Comparison of ENCODE assay signal across 13 mouse cellular contexts in genomic region chr17:5711861-5712260, GRCm38 (mm10).
"Had no signal": no experiment of that assay in that cellular context is flagged by ENCODE, and none has a peak within 500 bp of the region (broad histone marks: within the 10 kb centered on the region; RNA-seq: fewer than 3 reads in every experiment).

No protein-coding gene starts in this region.

- ATAC-seq: intestine, embryonic 16.5 days; liver, embryonic 12.5 days; midbrain, embryonic 16.5 days had no signal

- H3K4me2 ChIP-seq: kidney, embryonic 15.5 days; limb, embryonic 15.5 days; liver, embryonic 12.5 days; lung, embryonic 14.5 days; midbrain, embryonic 12.5 days; neural tube, embryonic 13.5 days; stomach, embryonic 15.5 days had no signal

- H3K9me3 ChIP-seq: kidney, embryonic 15.5 days; limb, embryonic 15.5 days; liver, embryonic 12.5 days; midbrain, embryonic 12.5 days; neural tube, embryonic 13.5 days; stomach, embryonic 15.5 days had no signal

- H3K36me3 ChIP-seq: kidney, embryonic 15.5 days; limb, embryonic 15.5 days; midbrain, embryonic 12.5 days; neural tube, embryonic 13.5 days; stomach, embryonic 15.5 days had no signal

- DNase-seq: kidney, adult 2 months; kidney, postnatal 14 days; lung, embryonic 14.5 days; lung, postnatal 14 days; thymus, postnatal 36 days had no signal

- H3K27ac ChIP-seq: kidney, embryonic 15.5 days; limb, embryonic 15.5 days; liver, embryonic 12.5 days; midbrain, embryonic 12.5 days; neural tube, embryonic 13.5 days; stomach, embryonic 15.5 days had no signal

- H3K9ac ChIP-seq: kidney, embryonic 15.5 days; limb, embryonic 15.5 days; liver, embryonic 12.5 days; lung, embryonic 14.5 days; midbrain, embryonic 12.5 days; neural tube, embryonic 13.5 days; stomach, embryonic 15.5 days had no signal

- H3K4me3 ChIP-seq: kidney, embryonic 15.5 days; limb, embryonic 15.5 days; liver, embryonic 12.5 days; midbrain, embryonic 12.5 days; neural tube, embryonic 13.5 days; stomach, embryonic 15.5 days had no signal

- H3K27me3 ChIP-seq: kidney, embryonic 15.5 days; limb, embryonic 15.5 days; liver, embryonic 12.5 days; neural tube, embryonic 13.5 days; stomach, embryonic 15.5 days had no signal
